Mouse (Mus musculus) heart, embryonic 11.5 days (tissue): ENCODE results near the gene Ptprn2. TPM values are rescaled to one million over a fixed set of nuclear protein-coding genes. Genes with fewer than 3 reads are reported as not detected.

ENCODE experiments used
- ATAC-seq: fragments of 200-750 bp; cut with Nextera tagmentation; replicated peaks from 2 replicates; pipeline ENCODE4 v1.8.0; 2017; ENCODE audit warnings: moderate library complexity; ENCODE audit not compliant: insufficient number of reproducible peaks, low FRiP score, low TSS enrichment
- H3K27ac ChIP-seq: fragments of 300-500 bp; sonication (generic); 2 replicates; pipeline ENCODE4 v1.5.1; 2014; ENCODE audit warnings: mild to moderate bottlenecking, low read depth, low read length
- H3K27me3 ChIP-seq: fragments of 300-500 bp; sonication (generic); 2 replicates; pipeline ENCODE4 v1.6.1; 2014; ENCODE audit warnings: mild to moderate bottlenecking, low read length, mixed read lengths; ENCODE audit not compliant: control insufficient read depth, insufficient read depth
- H3K36me3 ChIP-seq: fragments of 300-500 bp; sonication (generic); 2 replicates; pipeline ENCODE4 v1.6.1; 2014; ENCODE audit warnings: mild to moderate bottlenecking, low read length, moderate library complexity, mixed read lengths; ENCODE audit not compliant: control insufficient read depth, insufficient read depth
- H3K4me1 ChIP-seq: fragments of 300-500 bp; sonication (generic); 2 replicates; pipeline ENCODE4 v1.6.1; 2014; ENCODE audit warnings: low read length; ENCODE audit not compliant: control insufficient read depth, insufficient read depth
- H3K4me2 ChIP-seq: fragments of 300-500 bp; sonication (generic); 2 replicates; pipeline ENCODE4 v1.6.1; 2014; ENCODE audit warnings: mild to moderate bottlenecking, moderate library complexity
- H3K4me3 ChIP-seq: fragments of 300-500 bp; sonication (generic); 2 replicates; pipeline ENCODE4 v1.5.1; 2014; ENCODE audit warnings: low read depth, low read length
- H3K9ac ChIP-seq: fragments of 300-500 bp; sonication (generic); 2 replicates; pipeline ENCODE4 v1.6.1; 2014; ENCODE audit warnings: mild to moderate bottlenecking, low read depth, low read length, moderate library complexity
- H3K9me3 ChIP-seq: fragments of 300-500 bp; sonication (generic); replicated peaks from 2 replicates; pipeline ENCODE4 v1.6.1; 2016; ENCODE audit warnings: low read length; ENCODE audit not compliant: control insufficient read depth
- WGBS: fragments of 180-500 bp; shearing (Covaris S2); extraction: QIAGEN DNeasy Blood & Tissue Kit; methylation state at CpG from one replicate; pipeline ENCODE4 v1.1.7; 2014; ENCODE audit not compliant: insufficient replicate concordance; 5-methylcytosine and 5-hydroxymethylcytosine counted together
- polyA plus RNA-seq: library from polyadenylated mRNA; unstranded; fragments of >200 nt; fragmentation: Nextera tagmentation; extraction: Ambion mirVana; gene quantifications from 2 replicates; pipeline ENCODE4 v1.2.1, GENCODE M21; 2014

Gene Ptprn2
- polyA plus RNA-seq, 1 experiment from 2014 or later = not detected

DNA sequence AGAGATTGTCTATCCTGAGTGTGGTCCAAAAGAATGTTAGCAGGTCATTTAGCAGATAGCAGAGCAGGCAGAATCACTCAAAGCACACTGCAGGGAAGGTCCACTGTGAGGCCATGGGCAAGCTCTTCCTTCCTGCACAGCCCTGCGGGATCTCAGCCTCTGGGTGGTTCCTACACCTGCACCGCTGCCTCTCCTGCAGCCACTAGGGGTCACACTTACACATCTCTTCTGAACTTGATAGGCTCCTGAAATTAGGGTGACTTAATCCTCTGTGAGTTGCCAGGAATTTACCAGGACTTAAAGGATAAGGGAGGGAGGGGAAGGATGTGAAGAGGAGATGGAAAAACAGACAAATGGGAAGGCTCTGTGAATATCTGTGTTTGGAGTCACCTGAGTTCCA is 549.7 kb downstream of the Ptprn2 start:
- Histone ChIP-seq H3K9ac (no peak overlapping the region), H3K9me3 (no peaks in the 10 kb centered on the region), H3K27me3 (no peaks in the 10 kb centered on the region), H3K27ac (no peak overlapping the region), H3K4me3 (no peak overlapping the region), H3K4me1 (no peaks in the 10 kb centered on the region), H3K36me3 (no peaks in the 10 kb centered on the region), H3K4me2 (no peak overlapping the region)
- ATAC-seq = no peak
- WGBS = 4% methylated on average over 2 of the region's 2 CpGs

DNA sequence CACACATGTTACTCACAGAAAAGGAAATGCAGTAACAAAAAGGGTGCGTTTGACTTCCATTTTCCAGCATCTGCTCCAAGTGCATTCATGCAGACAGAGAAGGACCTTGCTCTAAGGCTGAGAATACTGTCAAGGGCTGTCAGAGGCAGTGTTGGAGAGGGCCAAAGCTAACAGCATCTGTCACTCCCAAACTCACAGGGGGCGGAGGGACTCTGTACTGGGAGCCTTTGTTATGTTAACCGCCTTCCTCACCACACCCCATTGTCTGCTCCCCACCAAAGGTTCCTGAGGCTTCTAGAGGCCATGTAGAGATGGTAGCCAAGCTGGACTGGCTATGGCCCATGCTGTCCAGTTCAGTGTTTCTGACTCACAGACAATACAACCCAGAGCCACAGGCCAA is 553.9 kb downstream of the Ptprn2 start:
- H3K4me3 ChIP-seq = no peak overlapping the region
- no peak overlapping the region for H3K9ac ChIP-seq
- 53% methylated on average over 3 of the region's 3 CpGs for WGBS
- no peaks in the 10 kb centered on the region for H3K36me3 ChIP-seq
- no peaks in the 10 kb centered on the region for H3K9me3 ChIP-seq
- H3K4me1 ChIP-seq = no peaks in the 10 kb centered on the region
- no peak overlapping the region for H3K27ac ChIP-seq
- no peaks in the 10 kb centered on the region for H3K27me3 ChIP-seq
- no peak overlapping the region for H3K4me2 ChIP-seq
- no peak for ATAC-seq

DNA sequence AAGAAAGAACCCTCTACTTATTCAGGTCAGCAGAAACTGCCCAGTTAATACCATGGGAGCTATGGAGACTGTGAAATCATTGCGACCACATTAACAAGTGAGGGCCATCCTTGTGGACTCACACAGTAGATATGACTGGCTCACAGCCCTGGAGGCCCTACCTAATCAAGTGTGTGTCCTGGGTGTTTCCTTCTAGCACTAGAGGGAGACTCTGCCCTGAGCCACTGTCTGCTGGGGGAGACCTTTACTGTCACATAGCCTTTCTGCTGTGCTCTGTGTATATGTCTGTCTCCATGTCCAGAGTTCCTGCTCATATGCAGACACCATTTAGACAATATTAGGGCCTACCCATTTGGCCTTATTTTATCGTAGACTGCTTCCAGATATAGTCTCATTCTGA is 555.9 kb downstream of the Ptprn2 start:
- Histone ChIP-seq H3K4me3 (no peak overlapping the region), H3K9ac (no peak overlapping the region), H3K4me1 (no peaks in the 10 kb centered on the region), H3K9me3 (no peaks in the 10 kb centered on the region), H3K27me3 (no peaks in the 10 kb centered on the region), H3K4me2 (no peak overlapping the region), H3K27ac (no peak overlapping the region), H3K36me3 (no peaks in the 10 kb centered on the region)
- 83% methylated on average over 2 of the region's 2 CpGs for WGBS
- no peak for ATAC-seq

DNA sequence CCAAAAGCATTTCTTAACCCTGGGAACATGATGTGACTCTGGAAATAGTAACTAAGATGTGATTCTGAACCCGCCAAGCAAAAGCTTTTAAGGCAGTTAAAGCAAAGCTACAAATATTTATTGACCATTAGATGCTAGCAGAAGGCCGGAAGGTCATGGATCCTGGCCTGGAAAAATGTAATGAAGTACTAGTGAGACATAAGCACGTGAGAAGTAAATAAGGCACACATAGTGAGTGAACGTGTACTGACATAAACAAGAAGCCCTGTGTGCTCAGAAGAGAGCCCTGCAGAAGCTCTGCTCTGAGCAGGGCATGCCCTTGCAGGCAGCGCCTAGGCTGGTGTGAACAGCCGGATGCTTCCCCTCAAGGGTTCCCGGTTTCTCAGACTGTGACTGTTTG is 557.2 kb downstream of the Ptprn2 start:
- no peak overlapping the region for H3K4me2 ChIP-seq
- H3K9me3 ChIP-seq = no peaks in the 10 kb centered on the region
- no peaks in the 10 kb centered on the region for H3K27me3 ChIP-seq
- WGBS = 67% methylated on average over 7 of the region's 7 CpGs
- no peak overlapping the region for H3K27ac ChIP-seq
- H3K4me1 ChIP-seq = peaks cover 2% of the 10 kb centered on the region; the same call in 1 of the 2 replicates
- ATAC-seq = no peak
- H3K36me3 ChIP-seq = no peaks in the 10 kb centered on the region
- no peak overlapping the region for H3K9ac ChIP-seq
- no peak overlapping the region for H3K4me3 ChIP-seq

DNA sequence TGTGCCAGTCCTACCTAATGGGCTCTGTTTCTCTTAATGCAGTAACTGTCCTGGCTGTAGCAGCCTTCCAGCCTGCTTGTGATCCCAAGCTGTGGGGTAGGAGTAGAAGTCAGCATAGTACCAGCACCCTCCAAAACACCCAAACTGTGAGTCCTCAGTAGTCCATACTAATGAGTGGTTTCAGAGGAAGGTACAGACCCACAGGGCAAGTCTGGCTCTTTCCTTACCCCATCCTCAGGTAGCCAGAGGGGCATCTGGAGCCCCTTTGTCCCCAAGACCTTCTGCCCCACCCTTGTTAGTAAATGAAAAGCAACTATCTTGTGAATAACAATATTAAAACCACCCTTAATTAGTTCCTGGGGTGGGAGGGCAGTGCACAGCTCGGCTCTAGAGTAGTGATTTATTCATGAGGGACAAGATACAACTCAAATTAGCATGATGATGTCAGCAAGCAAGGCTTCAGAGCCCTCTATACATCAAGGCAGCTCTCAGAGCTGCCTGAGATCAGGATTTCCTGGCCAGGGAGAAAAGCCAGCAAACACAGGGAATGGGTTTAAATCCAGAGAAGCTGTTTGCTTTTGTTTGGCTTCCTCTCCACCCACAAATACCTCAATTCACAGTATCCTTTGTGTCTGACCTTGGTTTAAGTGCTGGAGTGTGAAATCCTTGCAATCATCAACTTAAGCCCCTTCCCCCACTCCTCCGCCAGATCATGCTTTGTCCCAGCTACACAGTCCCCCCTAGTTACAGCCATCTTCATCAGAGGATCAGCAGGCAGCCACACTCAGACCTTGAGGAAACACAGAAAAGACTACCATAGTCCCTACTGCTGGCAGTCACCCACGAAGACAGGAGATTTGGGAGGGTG is 562.1 kb downstream of the Ptprn2 start:
- no peak for ATAC-seq
- Histone ChIP-seq H3K27me3 (no peaks in the 10 kb centered on the region), H3K4me3 (no peak overlapping the region), H3K9ac (no peak overlapping the region), H3K36me3 (no peaks in the 10 kb centered on the region), H3K27ac (no peak overlapping the region), H3K4me2 (no peak overlapping the region), H3K9me3 (no peaks in the 10 kb centered on the region), H3K4me1 (peaks cover 7% of the 10 kb centered on the region)
- 12% methylated on average over 3 of the region's 3 CpGs for WGBS

DNA sequence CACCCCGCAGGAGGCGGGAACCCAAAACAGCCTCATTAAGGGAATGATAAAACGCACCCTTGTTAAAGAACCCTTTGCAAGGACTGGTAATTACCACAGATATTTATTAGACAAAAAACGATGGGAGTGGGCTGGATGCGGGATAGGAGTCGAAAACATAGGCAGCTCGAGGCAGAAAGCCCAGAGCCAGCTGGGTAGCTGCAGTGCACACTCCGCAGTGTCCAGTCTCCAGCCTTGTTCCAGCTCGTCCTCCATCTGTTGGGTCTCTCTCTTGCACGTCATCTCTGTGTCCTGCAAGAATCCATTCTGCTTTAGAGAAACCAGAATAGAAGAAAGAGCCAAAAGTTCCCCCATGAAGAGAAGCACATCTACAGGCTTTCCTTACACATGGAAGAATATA is 564.3 kb downstream of the Ptprn2 start:
- Histone ChIP-seq H3K4me3 (no peak overlapping the region), H3K36me3 (no peaks in the 10 kb centered on the region), H3K27ac (no peak overlapping the region), H3K4me1 (peaks cover 7% of the 10 kb centered on the region), H3K4me2 (no peak overlapping the region), H3K9ac (no peak overlapping the region), H3K9me3 (no peaks in the 10 kb centered on the region), H3K27me3 (no peaks in the 10 kb centered on the region)
- 86% methylated on average over 10 of the region's 10 CpGs for WGBS
- ATAC-seq = no peak

DNA sequence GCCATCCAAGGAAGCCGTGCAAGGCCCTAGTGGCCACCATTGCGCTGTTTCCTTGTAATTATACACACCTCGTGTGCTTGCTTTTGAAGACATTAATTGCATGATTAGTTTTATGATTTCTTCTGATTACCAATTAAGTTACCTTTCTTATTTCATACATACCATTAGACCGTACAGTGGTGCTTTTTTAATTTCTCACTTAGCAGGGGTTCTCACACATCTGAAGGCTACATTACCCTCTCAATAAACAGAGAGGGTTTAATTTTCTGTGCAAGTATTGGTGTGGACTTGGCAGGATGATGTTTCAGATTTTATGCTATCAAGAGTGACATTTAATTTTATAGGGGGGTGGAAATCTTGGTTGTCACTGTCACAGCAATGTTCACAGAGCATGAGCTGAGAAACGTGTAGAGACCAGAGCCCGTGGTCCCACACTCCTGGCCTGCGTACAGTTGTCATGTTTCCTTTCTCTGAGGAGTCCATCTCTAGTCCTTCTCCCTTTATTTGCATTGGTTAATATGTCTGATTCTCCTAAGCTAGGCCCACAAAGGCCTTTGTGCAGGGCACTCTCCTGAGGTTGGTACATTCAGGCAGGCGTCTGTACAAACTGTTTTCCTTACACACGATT is 567.8 kb downstream of the Ptprn2 start:
- H3K9me3 ChIP-seq = no peaks in the 10 kb centered on the region
- H3K36me3 ChIP-seq = no peaks in the 10 kb centered on the region
- H3K27me3 ChIP-seq = no peaks in the 10 kb centered on the region
- H3K27ac ChIP-seq = no peak overlapping the region
- ATAC-seq = no peak
- H3K4me1 ChIP-seq = peaks cover 7% of the 10 kb centered on the region; the same call in 1 of the 2 replicates
- 86% methylated on average over 9 of the region's 9 CpGs for WGBS
- H3K4me2 ChIP-seq = no peak overlapping the region
- no peak overlapping the region for H3K9ac ChIP-seq
- H3K4me3 ChIP-seq = no peak overlapping the region

DNA sequence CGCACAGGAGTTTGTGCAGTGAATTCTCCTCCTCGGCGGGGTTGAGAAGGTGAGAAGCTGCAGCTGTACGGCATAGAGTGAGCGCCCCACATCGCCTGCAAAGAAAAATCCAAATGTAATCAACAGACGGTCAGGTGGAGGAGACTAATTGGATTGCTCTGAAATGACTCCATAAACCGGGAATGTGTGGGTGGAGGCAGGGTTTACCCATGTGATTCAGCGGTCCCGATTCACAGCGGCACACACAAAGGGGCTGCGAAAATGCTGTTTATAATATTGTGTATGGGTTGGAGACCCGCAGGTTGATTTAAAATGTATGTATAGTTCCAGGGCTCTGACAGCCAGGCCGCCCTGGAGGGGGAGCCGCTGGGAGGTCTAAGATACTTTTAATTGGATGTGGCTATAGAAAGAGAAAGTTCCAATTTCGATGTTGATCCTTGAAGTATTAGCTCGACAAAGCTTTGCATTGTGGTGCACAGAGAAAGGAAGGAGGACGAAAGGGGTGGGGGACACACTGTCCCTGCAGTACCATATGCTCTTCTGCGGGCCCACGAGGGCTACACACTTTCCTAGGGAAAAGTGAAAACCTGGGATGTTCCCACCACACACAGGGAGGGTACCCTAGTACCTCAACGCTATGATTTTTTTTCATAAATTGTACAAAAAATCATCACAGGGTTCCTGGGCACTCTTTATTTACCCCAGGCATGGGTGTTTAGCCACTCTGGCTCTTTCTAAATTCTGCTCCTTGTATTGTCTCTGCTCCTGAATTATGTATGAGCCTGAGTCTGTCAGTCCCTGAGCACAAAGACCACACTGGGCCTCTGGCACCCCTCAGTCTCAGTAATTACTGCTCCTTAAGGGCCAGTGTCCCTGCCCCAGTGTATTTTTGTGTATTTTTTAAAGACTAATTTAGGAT is 568.6 kb downstream of the Ptprn2 start:
- H3K9ac ChIP-seq = no peak overlapping the region
- H3K27me3 ChIP-seq = no peaks in the 10 kb centered on the region
- H3K4me3 ChIP-seq = no peak overlapping the region
- H3K4me1 ChIP-seq = peaks cover 10% of the 10 kb centered on the region
- 50% methylated on average over 21 of the region's 21 CpGs for WGBS
- H3K27ac ChIP-seq = no peak overlapping the region
- no peak overlapping the region for H3K4me2 ChIP-seq
- no peaks in the 10 kb centered on the region for H3K9me3 ChIP-seq
- H3K36me3 ChIP-seq = no peaks in the 10 kb centered on the region
- ATAC-seq = no peak
